Comparison of ENCODE assay signal across 11 mouse cellular contexts in genomic region chr16:91270982-91271549, GRCm38 (mm10). TPM values are rescaled to one million over a fixed set of nuclear protein-coding genes. Genes with fewer than 3 reads are reported as not detected.
A peak's percentile ranks its signal among the peaks of the same experiment; 100 is the strongest.
DNase-seq lines count a peak whose midpoint lies in the region; ATAC-seq and TF ChIP-seq lines count a peak whose summit lies in the region.
"Had no signal": no experiment of that assay in that cellular context is flagged by ENCODE, and none has a peak within 500 bp of the region (broad histone marks: within the 10 kb centered on the region; RNA-seq: fewer than 3 reads in every experiment).

No protein-coding gene starts in this region.

- no peak for TF ChIP-seq CTCF in bone marrow macrophage, adult 2 months (IDR thresholded peaks at IDR 0.05; ENCODE audit: low read depth, low read length)

- H3K4me3 ChIP-seq in intestine, embryonic 14.5 days (ENCODE audit: low read depth, low read length), result no peak overlapping the region
- no peak overlapping the region for H3K4me3 ChIP-seq in intestine, embryonic 16.5 days (ENCODE audit: low read length)
- H3K4me3 ChIP-seq in bone marrow macrophage, adult 2 months (ENCODE audit: insufficient read depth, low read length), result peak overlapping the region; percentile 6; the same call in 1 of the 2 replicates
- peak overlapping the region; percentile 43 for H3K4me3 ChIP-seq in forebrain, embryonic 14.5 days (ENCODE audit: low read depth, low read length)
- H3K4me3 ChIP-seq in midbrain, embryonic 12.5 days, result peak overlapping the region; percentile 42

- H3K27ac ChIP-seq in intestine, embryonic 14.5 days (ENCODE audit: low read depth), result no peak overlapping the region
- H3K27ac ChIP-seq in intestine, embryonic 16.5 days (ENCODE audit: low read length), result no peak overlapping the region
- no peak overlapping the region for H3K27ac ChIP-seq in bone marrow macrophage, adult 2 months (ENCODE audit: insufficient read depth, low read depth, low read length)
- no peak overlapping the region for H3K27ac ChIP-seq in forebrain, embryonic 14.5 days (ENCODE audit: low read depth, low read length)
- H3K27ac ChIP-seq in midbrain, embryonic 12.5 days (replicated peaks), result no peak overlapping the region

- ATAC-seq in intestine, embryonic 14.5 days (replicated peaks; ENCODE audit: low FRiP score, low TSS enrichment, low read depth), result no peak
- no peak for ATAC-seq in intestine, embryonic 16.5 days
- ATAC-seq in forebrain, embryonic 14.5 days, result no peak
- no peak for ATAC-seq in midbrain, embryonic 12.5 days (ENCODE audit: low FRiP score, low read depth)
- ATAC-seq: lung, postnatal 0 days had no signal

- no peak overlapping the region for H3K4me2 ChIP-seq in intestine, embryonic 14.5 days (ENCODE audit: low read length)
- no peak overlapping the region for H3K4me2 ChIP-seq in intestine, embryonic 16.5 days (ENCODE audit: low read depth, low read length)
- H3K4me2 ChIP-seq in forebrain, embryonic 14.5 days (ENCODE audit: low read length), result peak overlapping the region; percentile 90
- H3K4me2 ChIP-seq in midbrain, embryonic 12.5 days (replicated peaks), result peak overlapping the region; percentile 77

- H3K27me3 ChIP-seq in intestine, embryonic 14.5 days (replicated peaks; ENCODE audit: control insufficient read depth, insufficient read depth, low read length), result peaks cover 99% of the 10 kb centered on the region
- peaks cover 75% of the 10 kb centered on the region for H3K27me3 ChIP-seq in intestine, embryonic 16.5 days (replicated peaks; ENCODE audit: control insufficient read depth, insufficient read depth, low read length)
- H3K27me3 ChIP-seq in forebrain, embryonic 14.5 days (replicated peaks; ENCODE audit: control insufficient read depth, insufficient read depth, low read length), result peaks cover 91% of the 10 kb centered on the region
- H3K27me3 ChIP-seq in midbrain, embryonic 12.5 days, result peaks cover 100% of the 10 kb centered on the region

- H3K9ac ChIP-seq in intestine, embryonic 14.5 days (ENCODE audit: low read length), result no peak overlapping the region
- H3K9ac ChIP-seq in intestine, embryonic 16.5 days (ENCODE audit: low read depth, low read length), result no peak overlapping the region
- H3K9ac ChIP-seq in forebrain, embryonic 14.5 days (ENCODE audit: low read length), result no peak overlapping the region
- H3K9ac ChIP-seq in midbrain, embryonic 12.5 days (replicated peaks), result no peak overlapping the region; the same call in 1 of the 2 replicates

- H3K4me1 ChIP-seq in intestine, embryonic 14.5 days (replicated peaks; ENCODE audit: control insufficient read depth, insufficient read depth, low read length), result 0 out of 2 replicates have a peak, but pooled peaks cover 3% of the 10 kb centered on the region
- peaks cover 12% of the 10 kb centered on the region for H3K4me1 ChIP-seq in intestine, embryonic 16.5 days (ENCODE audit: control insufficient read depth, insufficient read depth, low read length)
- H3K4me1 ChIP-seq in bone marrow macrophage, adult 2 months (ENCODE audit: control insufficient read depth, insufficient read depth, low read length), result peaks cover 4% of the 10 kb centered on the region; the same call in 1 of the 2 replicates
- H3K4me1 ChIP-seq in forebrain, embryonic 14.5 days (ENCODE audit: control insufficient read depth, insufficient read depth, low read length), result peaks cover 17% of the 10 kb centered on the region
- peaks cover 25% of the 10 kb centered on the region for H3K4me1 ChIP-seq in midbrain, embryonic 12.5 days

- TF ChIP-seq POLR2A in bone marrow macrophage, adult 2 months (IDR thresholded peaks at IDR 0.05; ENCODE audit: borderline replicate concordance, low read depth, low read length), result no peak

- H3K36me3 ChIP-seq in intestine, embryonic 14.5 days (ENCODE audit: control insufficient read depth, insufficient read depth, low read length), result no peaks in the 10 kb centered on the region
- no peaks in the 10 kb centered on the region for H3K36me3 ChIP-seq in intestine, embryonic 16.5 days (ENCODE audit: control insufficient read depth, insufficient read depth, low read length)
- H3K36me3 ChIP-seq in forebrain, embryonic 14.5 days (ENCODE audit: control insufficient read depth, insufficient read depth, low read length), result no peaks in the 10 kb centered on the region
- no peaks in the 10 kb centered on the region for H3K36me3 ChIP-seq in midbrain, embryonic 12.5 days
- H3K36me3 ChIP-seq: G1E had no signal

- WGBS in intestine, embryonic 14.5 days, result 2% methylated on average over 29 of the region's 29 CpGs
- 1% methylated on average over 29 of the region's 29 CpGs for WGBS in intestine, embryonic 16.5 days
- WGBS in forebrain, embryonic 14.5 days, result 1% methylated on average over 29 of the region's 29 CpGs
- under 1% methylated on average over 29 of the region's 29 CpGs for WGBS in midbrain, embryonic 12.5 days

- peak; percentile 66 for DNase-seq in intestine, embryonic 14.5 days (ENCODE audit: low spot score)
- no peak for DNase-seq in forebrain, embryonic 14.5 days (ENCODE audit: low spot score)
- no peak for DNase-seq in urinary bladder, postnatal 36 days (ENCODE audit: low spot score in 2 of 2)
- no peak for DNase-seq in left cerebral cortex, adult 9 months (ENCODE audit: low spot score in 2 of 2)
- no peak for DNase-seq in layer of hippocampus, adult 8-10 months (ENCODE audit: low spot score in 2 of 2)
- DNase-seq: cerebellum, adult 9-11 months had no signal

- H3K9me3 ChIP-seq in intestine, embryonic 14.5 days (ENCODE audit: control insufficient read depth, low read length), result no peaks in the 10 kb centered on the region
- H3K9me3 ChIP-seq in intestine, embryonic 16.5 days (ENCODE audit: control insufficient read depth, low read length), result no peaks in the 10 kb centered on the region
- H3K9me3 ChIP-seq in forebrain, embryonic 14.5 days (replicated peaks; ENCODE audit: control insufficient read depth, low read length), result no peaks in the 10 kb centered on the region
- H3K9me3 ChIP-seq in midbrain, embryonic 12.5 days, result no peaks in the 10 kb centered on the region

RNA-seq across cellular contexts. Expression of gene Olig1, which starts 1.5 kb away (rescaled TPM):
- polyA plus RNA-seq in intestine, embryonic 14.5 days (2014; fragmentation: Nextera tagmentation; extraction: Ambion mirVana), result 0.14 TPM in 1 of 2 replicates, not detected in the other
- polyA plus RNA-seq in intestine, embryonic 16.5 days (2015; fragmentation: Nextera tagmentation; extraction: Ambion mirVana), result not detected in 2 replicates
- not detected in 2 replicates for polyA plus RNA-seq in bone marrow macrophage, adult 2 months (2012; ENCODE audit: insufficient read depth, insufficient read length, missing spikeins)
- 18.0 and 31.1 TPM in 2 replicates for polyA plus RNA-seq in forebrain, embryonic 14.5 days (2014; fragmentation: Nextera tagmentation; extraction: Ambion mirVana)
- 2.4 and 5.1 TPM in 2 replicates for polyA plus RNA-seq in midbrain, embryonic 12.5 days (2016; fragmentation: Nextera tagmentation; extraction: Ambion mirVana)
- 100 to 1,000 TPM in 1 of 4 experiments, 10 to 100 TPM in 3; 86.9 to 110 (median 89.6) TPM for total RNA-seq in layer of hippocampus, adult 8-10 months (2022)
- total RNA-seq: G1E had no signal
- polyA plus RNA-seq: G1E; lung, postnatal 0 days had no signal

RNA-seq across cellular contexts. Expression of gene Olig2, which starts 45.8 kb away (rescaled TPM):
- polyA plus RNA-seq in intestine, embryonic 14.5 days (2014; fragmentation: Nextera tagmentation; extraction: Ambion mirVana), result not detected in 2 replicates
- not detected in 2 replicates for polyA plus RNA-seq in intestine, embryonic 16.5 days (2015; fragmentation: Nextera tagmentation; extraction: Ambion mirVana)
- polyA plus RNA-seq in bone marrow macrophage, adult 2 months (2012; ENCODE audit: insufficient read depth, insufficient read length, missing spikeins), result not detected in 2 replicates
- 5.2 and 6.3 TPM in 2 replicates for polyA plus RNA-seq in forebrain, embryonic 14.5 days (2014; fragmentation: Nextera tagmentation; extraction: Ambion mirVana)
- polyA plus RNA-seq in midbrain, embryonic 12.5 days (2016; fragmentation: Nextera tagmentation; extraction: Ambion mirVana), result 5.9 and 11.3 TPM in 2 replicates
- 10 to 100 TPM; 21.9 to 27.2 (median 24.1) TPM for total RNA-seq in layer of hippocampus, adult 8-10 months (2022)
- polyA plus RNA-seq: G1E; lung, postnatal 0 days had no signal

Comparison
In these comparisons a context has a peak if more than half of its experiments do, and no peak if none do; other contexts are left out.
1. H3K4me2 ChIP-seq: peak in forebrain, embryonic 14.5 days (single experiment) and midbrain, embryonic 12.5 days (single experiment); none in intestine, embryonic 14.5 days (single experiment) and intestine, embryonic 16.5 days (single experiment).
2. H3K4me3 ChIP-seq: peak in bone marrow macrophage, adult 2 months (single experiment), forebrain, embryonic 14.5 days (single experiment) and midbrain, embryonic 12.5 days (single experiment); none in intestine, embryonic 14.5 days (single experiment) and intestine, embryonic 16.5 days (single experiment).